Mouse (Mus musculus): Measurements from ENCODE around the gene Rap1b. TPM values are rescaled to one million over a fixed set of nuclear protein-coding genes. Genes with fewer than 3 reads are reported as not detected.

The Rap1b gene
- polyA plus RNA-seq, 1 experiment from 2014 or later = 160 TPM

GRCm38 (mm10) chr10:117781021-117781725 is 64.7 kb downstream of the Rap1b start:
- H3K9ac ChIP-seq = no peak overlapping the region
- 94% methylated on average over 17 of the region's 17 CpGs for WGBS
- H3K4me2 ChIP-seq = no peak overlapping the region
- ATAC-seq (ENCODE audit: insufficient number of reproducible peaks, insufficient read depth, low FRiP score, low TSS enrichment, low read depth) = no peak
- H3K36me3 ChIP-seq = peaks cover 88% of the 10 kb centered on the region
- no peaks in the 10 kb centered on the region for H3K9me3 ChIP-seq
- no peak overlapping the region for H3K27ac ChIP-seq
- no peak overlapping the region for H3K4me3 ChIP-seq
- H3K27me3 ChIP-seq = no peaks in the 10 kb centered on the region
- H3K4me1 ChIP-seq = no peaks in the 10 kb centered on the region

GRCm38 (mm10) chr10:117780306-117780911 is 65.4 kb downstream of the Rap1b start:
- H3K4me2 ChIP-seq = no peak overlapping the region
- H3K27ac ChIP-seq = no peak overlapping the region
- H3K27me3 ChIP-seq = no peaks in the 10 kb centered on the region
- H3K9me3 ChIP-seq = no peaks in the 10 kb centered on the region
- no peak overlapping the region for H3K9ac ChIP-seq
- no peak overlapping the region for H3K4me3 ChIP-seq
- no peaks in the 10 kb centered on the region for H3K4me1 ChIP-seq
- ATAC-seq (ENCODE audit: insufficient number of reproducible peaks, insufficient read depth, low FRiP score, low TSS enrichment, low read depth) = no peak
- peaks cover 87% of the 10 kb centered on the region for H3K36me3 ChIP-seq
- WGBS = 82% methylated on average over 6 of the region's 6 CpGs

GRCm38 (mm10) chr10:117779581-117780305 is 66.1 kb downstream of the Rap1b start:
- peaks cover 87% of the 10 kb centered on the region for H3K36me3 ChIP-seq
- no peak for ATAC-seq (ENCODE audit: insufficient number of reproducible peaks, insufficient read depth, low FRiP score, low TSS enrichment, low read depth)
- no peak overlapping the region for H3K27ac ChIP-seq
- H3K4me2 ChIP-seq = no peak overlapping the region
- no peak overlapping the region for H3K9ac ChIP-seq
- H3K9me3 ChIP-seq = no peaks in the 10 kb centered on the region
- H3K4me3 ChIP-seq = no peak overlapping the region
- WGBS = 89% methylated on average over 8 of the region's 8 CpGs
- no peaks in the 10 kb centered on the region for H3K27me3 ChIP-seq
- no peaks in the 10 kb centered on the region for H3K4me1 ChIP-seq

GRCm38 (mm10) chr10:117778951-117779350 is 66.9 kb downstream of the Rap1b start:
- no peaks in the 10 kb centered on the region for H3K27me3 ChIP-seq
- ATAC-seq (ENCODE audit: insufficient number of reproducible peaks, insufficient read depth, low FRiP score, low TSS enrichment, low read depth) = no peak
- H3K9me3 ChIP-seq = no peaks in the 10 kb centered on the region
- 88% methylated on average over 4 of the region's 4 CpGs for WGBS
- H3K4me3 ChIP-seq = no peak overlapping the region
- no peaks in the 10 kb centered on the region for H3K4me1 ChIP-seq
- H3K4me2 ChIP-seq = no peak overlapping the region
- H3K36me3 ChIP-seq = peaks cover 87% of the 10 kb centered on the region
- H3K9ac ChIP-seq = no peak overlapping the region
- no peak overlapping the region for H3K27ac ChIP-seq

GRCm38 (mm10) chr10:117778328-117778910 is 67.4 kb downstream of the Rap1b start:
- Histone ChIP-seq H3K9me3 (no peaks in the 10 kb centered on the region), H3K4me3 (no peak overlapping the region), H3K27me3 (no peaks in the 10 kb centered on the region), H3K4me2 (no peak overlapping the region), H3K9ac (no peak overlapping the region), H3K27ac (no peak overlapping the region), H3K36me3 (peaks cover 87% of the 10 kb centered on the region), H3K4me1 (no peaks in the 10 kb centered on the region)
- WGBS = 91% methylated on average over 12 of the region's 12 CpGs
- ATAC-seq (ENCODE audit: insufficient number of reproducible peaks, insufficient read depth, low FRiP score, low TSS enrichment, low read depth) = no peak

GRCm38 (mm10) chr10:117777501-117778327 is 68.1 kb downstream of the Rap1b start:
- Histone ChIP-seq H3K36me3 (peaks cover 89% of the 10 kb centered on the region), H3K27ac (no peak overlapping the region), H3K4me1 (no peaks in the 10 kb centered on the region), H3K9me3 (no peaks in the 10 kb centered on the region), H3K27me3 (no peaks in the 10 kb centered on the region), H3K4me2 (no peak overlapping the region), H3K9ac (no peak overlapping the region), H3K4me3 (no peak overlapping the region)
- ATAC-seq (ENCODE audit: insufficient number of reproducible peaks, insufficient read depth, low FRiP score, low TSS enrichment, low read depth) = no peak
- WGBS = 94% methylated on average over 17 of the region's 17 CpGs

GRCm38 (mm10) chr10:117777103-117777470 is 68.7 kb downstream of the Rap1b start:
- WGBS = 97% methylated on average over 3 of the region's 3 CpGs
- H3K36me3 ChIP-seq = peaks cover 88% of the 10 kb centered on the region

GRCm38 (mm10) chr10:117776281-117777102 is 69.3 kb downstream of the Rap1b start:
- H3K27me3 ChIP-seq = no peaks in the 10 kb centered on the region
- WGBS = 96% methylated on average over 12 of the region's 12 CpGs
- H3K27ac ChIP-seq = no peak overlapping the region
- H3K9me3 ChIP-seq = no peaks in the 10 kb centered on the region
- ATAC-seq (ENCODE audit: insufficient number of reproducible peaks, insufficient read depth, low FRiP score, low TSS enrichment, low read depth) = no peak
- H3K4me2 ChIP-seq = no peak overlapping the region
- no peak overlapping the region for H3K4me3 ChIP-seq
- H3K4me1 ChIP-seq = no peaks in the 10 kb centered on the region
- H3K36me3 ChIP-seq = peaks cover 86% of the 10 kb centered on the region
- H3K9ac ChIP-seq = no peak overlapping the region

More at GRCm38 (mm10) chr10:117777103-117777470, 68.7 kb downstream of the Rap1b start:
- Histone ChIP-seq H3K27me3 (no peaks in the 10 kb centered on the region), H3K9me3 (no peaks in the 10 kb centered on the region), H3K4me3 (no peak overlapping the region), H3K27ac (no peak overlapping the region), H3K4me1 (no peaks in the 10 kb centered on the region), H3K9ac (no peak overlapping the region), H3K4me2 (no peak overlapping the region)
- ATAC-seq (ENCODE audit: insufficient number of reproducible peaks, insufficient read depth, low FRiP score, low TSS enrichment, low read depth) = no peak

GRCm38 (mm10) chr10:117775401-117776144 is 70.3 kb downstream of the Rap1b start:
- Histone ChIP-seq H3K36me3 (peaks cover 86% of the 10 kb centered on the region), H3K4me1 (no peaks in the 10 kb centered on the region), H3K27me3 (no peaks in the 10 kb centered on the region), H3K9me3 (no peaks in the 10 kb centered on the region), H3K4me2 (no peak overlapping the region), H3K27ac (no peak overlapping the region), H3K9ac (no peak overlapping the region), H3K4me3 (no peak overlapping the region)
- no peak for ATAC-seq (ENCODE audit: insufficient number of reproducible peaks, insufficient read depth, low FRiP score, low TSS enrichment, low read depth)
- 90% methylated on average over 6 of the region's 6 CpGs for WGBS

GRCm38 (mm10) chr10:117774817-117775120 is 71.1 kb downstream of the Rap1b start:
- no peaks in the 10 kb centered on the region for H3K27me3 ChIP-seq
- WGBS = 93% methylated on average over 1 of the region's 1 CpGs
- no peak overlapping the region for H3K4me2 ChIP-seq
- H3K9me3 ChIP-seq = no peaks in the 10 kb centered on the region
- no peak overlapping the region for H3K9ac ChIP-seq
- no peak for ATAC-seq (ENCODE audit: insufficient number of reproducible peaks, insufficient read depth, low FRiP score, low TSS enrichment, low read depth)
- H3K27ac ChIP-seq = no peak overlapping the region
- H3K36me3 ChIP-seq = peaks cover 89% of the 10 kb centered on the region
- no peak overlapping the region for H3K4me3 ChIP-seq
- H3K4me1 ChIP-seq = no peaks in the 10 kb centered on the region

All from embryonic facial prominence, embryonic 13.5 days (tissue).